Mouse (Mus musculus) midbrain, postnatal 0 days (tissue): ENCODE measurements at regions not wholly inside any gene's neighbourhood (a gene's known extent, or its start where the extent isn't known, plus 50 kb on each side); places are given as distances from the start of the nearest gene placed in this dataset.

Experiments used
- ATAC-seq: fragments of 200-750 bp; cut with Nextera tagmentation; 2 replicates; pipeline ENCODE4 v1.8.0; 2017; ENCODE audit warnings: moderate number of reproducible peaks, mild to moderate bottlenecking, moderate TSS enrichment, moderate library complexity; ENCODE audit not compliant: low FRiP score
- DNase-seq: peaks from one replicate; pipeline ENCODE4 v3.0.0-alpha.2; 2015; ENCODE audit warnings: low spot score
- H3K27ac ChIP-seq: fragments of 300-500 bp; sonication (generic); 2 replicates; pipeline ENCODE4 v1.5.1; 2014; ENCODE audit warnings: low read depth, mild to moderate bottlenecking, low read length, mixed read lengths
- H3K27me3 ChIP-seq: fragments of 300-500 bp; sonication (generic); 2 replicates; pipeline ENCODE4 v1.6.1; 2014; ENCODE audit warnings: low read length, control low read depth, mixed read lengths; ENCODE audit not compliant: insufficient read depth
- H3K36me3 ChIP-seq: fragments of 300-500 bp; sonication (generic); 2 replicates; pipeline ENCODE4 v1.6.1; 2014; ENCODE audit warnings: low read length, control low read depth, mixed read lengths; ENCODE audit not compliant: insufficient read depth
- H3K4me1 ChIP-seq: fragments of 300-500 bp; sonication (generic); 2 replicates; pipeline ENCODE4 v1.6.1; 2014; ENCODE audit warnings: mild to moderate bottlenecking, control low read depth, antibody characterized with exemption, low read length, mixed read lengths; ENCODE audit not compliant: insufficient read depth
- H3K4me2 ChIP-seq: fragments of 300-500 bp; sonication (generic); 2 replicates; pipeline ENCODE4 v1.6.1; 2014; ENCODE audit warnings: low read depth, mild to moderate bottlenecking, low read length, mixed read lengths; ENCODE audit not compliant: poor library complexity, severe bottlenecking
- H3K4me3 ChIP-seq: fragments of 300-500 bp; sonication (generic); 2 replicates; pipeline ENCODE4 v1.5.1; 2014; ENCODE audit warnings: low read depth, mild to moderate bottlenecking, low read length, moderate library complexity
- H3K9ac ChIP-seq: fragments of 300-500 bp; sonication (generic); replicated peaks from 2 replicates; pipeline ENCODE4 v1.6.1; 2014; ENCODE audit warnings: mild to moderate bottlenecking, low read length, moderate library complexity, mixed read lengths; ENCODE audit not compliant: poor library complexity, severe bottlenecking
- H3K9me3 ChIP-seq: fragments of 300-500 bp; sonication (generic); 2 replicates; pipeline ENCODE4 v1.6.1; 2016; ENCODE audit warnings: low read length, control low read depth
- CTCF ChIP-seq: IDR thresholded peaks from 2 replicates; pipeline ENCODE4 v1.5.1; 2016; ENCODE audit warnings: antibody characterized with exemption, mild to moderate bottlenecking
- WGBS: fragments of 180-500 bp; shearing (Covaris S2); extraction: QIAGEN DNeasy Blood & Tissue Kit; methylation state at CpG from one replicate; pipeline ENCODE4 v1.1.7; 2014; 5-methylcytosine and 5-hydroxymethylcytosine counted together

- Histone ChIP-seq H3K27me3 (no peaks in the 10 kb centered on the region), H3K9me3 (no peaks in the 10 kb centered on the region), H3K9ac (no peak overlapping the region), H3K4me1 (no peaks in the 10 kb centered on the region), H3K27ac (no peak overlapping the region), H3K36me3 (no peaks in the 10 kb centered on the region), H3K4me2 (no peak overlapping the region), H3K4me3 (no peak overlapping the region)
- no peak for ATAC-seq
- peak; percentile 76 for TF ChIP-seq CTCF
- 30% methylated on average over 6 of the region's 6 CpGs for WGBS
- DNase-seq: peak; percentile 76
These were observed 198.3 kb upstream of the Etaa1 start for GRCm38 (mm10) chr11:18151788-18152563.

DNA sequence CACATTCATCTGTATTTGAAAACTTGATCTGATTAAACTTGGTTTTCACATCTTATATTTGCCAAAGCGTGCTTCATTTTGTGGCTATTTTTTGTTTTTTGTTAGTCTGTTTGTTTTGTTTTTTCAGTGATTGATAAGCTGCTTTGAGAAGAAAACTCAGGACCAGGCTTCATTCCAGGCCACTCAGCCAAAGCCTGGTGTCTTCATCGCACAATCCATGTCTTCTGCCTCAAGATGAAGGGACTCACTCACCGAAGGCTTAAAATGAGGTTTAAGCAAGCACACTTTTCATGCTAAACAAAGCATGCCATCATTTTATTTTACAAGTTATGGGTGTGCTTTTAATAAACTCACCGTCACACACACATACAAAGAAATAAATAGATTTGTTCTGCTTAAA, 197.7 kb upstream of the Etaa1 start:
- no peaks in the 10 kb centered on the region for H3K36me3 ChIP-seq
- no peak overlapping the region for H3K4me2 ChIP-seq
- no peak for TF ChIP-seq CTCF
- no peaks in the 10 kb centered on the region for H3K4me1 ChIP-seq
- no peaks in the 10 kb centered on the region for H3K9me3 ChIP-seq
- no peak overlapping the region for H3K4me3 ChIP-seq
- 48% methylated on average over 4 of the region's 4 CpGs for WGBS
- no peak overlapping the region for H3K9ac ChIP-seq
- ATAC-seq (no peak), DNase-seq (no peak)
- no peaks in the 10 kb centered on the region for H3K27me3 ChIP-seq
- no peak overlapping the region for H3K27ac ChIP-seq

- Histone ChIP-seq H3K36me3 (no peaks in the 10 kb centered on the region), H3K27ac (no peak overlapping the region), H3K27me3 (no peaks in the 10 kb centered on the region), H3K9ac (no peak overlapping the region), H3K9me3 (no peaks in the 10 kb centered on the region), H3K4me3 (no peak overlapping the region), H3K4me2 (no peak overlapping the region), H3K4me1 (no peaks in the 10 kb centered on the region)
- ATAC-seq (no peak), DNase-seq (peak; percentile 17)
- no peak for TF ChIP-seq CTCF
- 70% methylated on average over 5 of the region's 5 CpGs for WGBS
These were observed 173.8 kb upstream of the Etaa1 start for GRCm38 (mm10) chr11:18127488-18127887.

DNA sequence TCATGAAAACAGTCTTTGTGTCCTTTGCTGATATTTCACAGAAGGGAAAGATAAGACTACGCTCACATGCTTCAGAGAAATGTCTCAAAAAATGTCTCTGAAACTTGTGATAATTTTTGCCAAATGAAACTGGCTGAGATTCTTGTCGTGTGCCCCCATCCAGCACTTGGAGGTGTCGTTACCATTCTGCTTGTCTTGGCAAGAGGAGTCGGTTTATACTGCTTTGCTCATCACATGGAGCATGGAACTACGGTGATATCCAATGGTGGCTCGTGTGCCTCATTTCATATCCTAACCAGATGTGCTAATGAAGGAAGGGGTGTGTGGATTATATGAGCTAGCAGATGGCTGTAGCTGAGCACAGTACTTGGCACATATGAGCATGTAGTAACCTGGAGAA, 169.4 kb upstream of the Etaa1 start:
- no peak overlapping the region for H3K9ac ChIP-seq
- DNase-seq (no peak), ATAC-seq (no peak)
- H3K4me1 ChIP-seq: no peaks in the 10 kb centered on the region
- H3K9me3 ChIP-seq: no peaks in the 10 kb centered on the region
- H3K27ac ChIP-seq: no peak overlapping the region
- no peaks in the 10 kb centered on the region for H3K27me3 ChIP-seq
- H3K36me3 ChIP-seq: no peaks in the 10 kb centered on the region
- no peak overlapping the region for H3K4me2 ChIP-seq
- H3K4me3 ChIP-seq: no peak overlapping the region
- no peak for TF ChIP-seq CTCF
- 86% methylated on average over 6 of the region's 6 CpGs for WGBS

DNA sequence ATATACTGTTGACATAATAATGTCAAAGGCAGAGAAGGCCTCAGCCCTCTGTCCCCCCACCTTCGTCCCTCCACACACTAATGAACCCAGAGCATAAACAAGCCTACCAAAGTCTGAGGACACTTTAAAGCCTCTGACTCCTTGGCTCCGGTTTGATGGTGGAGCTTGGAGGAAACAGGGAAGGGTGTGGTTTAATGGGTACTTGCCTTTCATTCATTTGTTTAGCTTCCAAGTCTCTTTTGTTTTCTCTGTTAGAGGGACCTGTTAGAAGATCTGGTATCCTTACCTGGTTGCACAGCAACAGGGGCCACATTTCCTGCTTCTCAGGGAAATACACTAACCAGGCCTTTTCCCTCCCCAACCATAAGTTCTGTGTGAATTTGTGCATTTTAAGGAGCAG, 168.9 kb upstream of the Etaa1 start:
- 80% methylated on average over 2 of the region's 2 CpGs for WGBS
- H3K9me3 ChIP-seq: no peaks in the 10 kb centered on the region

GRCm38 (mm10) chr11:18115693-18116450, 162.2 kb upstream of the Etaa1 start:
- ATAC-seq (peak; percentile 82; the same call in 1 of the 2 replicates), DNase-seq (peak; percentile 95)
- Histone ChIP-seq H3K4me1 (no peaks in the 10 kb centered on the region), H3K4me2 (no peak overlapping the region), H3K27me3 (no peaks in the 10 kb centered on the region), H3K36me3 (no peaks in the 10 kb centered on the region), H3K4me3 (no peak overlapping the region), H3K27ac (no peak overlapping the region), H3K9ac (no peak overlapping the region), H3K9me3 (no peaks in the 10 kb centered on the region)
- TF ChIP-seq CTCF: no peak
- WGBS: 71% methylated on average over 9 of the region's 9 CpGs

More for the DNA sequence above, 168.9 kb upstream of the Etaa1 start:
- no peak for TF ChIP-seq CTCF
- H3K4me1 ChIP-seq: no peaks in the 10 kb centered on the region
- no peak overlapping the region for H3K9ac ChIP-seq
- no peak overlapping the region for H3K27ac ChIP-seq
- H3K4me3 ChIP-seq: no peak overlapping the region
- H3K4me2 ChIP-seq: no peak overlapping the region
- DNase-seq (no peak), ATAC-seq (no peak)
- no peaks in the 10 kb centered on the region for H3K27me3 ChIP-seq
- H3K36me3 ChIP-seq: no peaks in the 10 kb centered on the region
